Mouse (Mus musculus) lung, adult 2 months (tissue): ENCODE measurements around the gene Tmem141. TPM values are rescaled to one million over a fixed set of nuclear protein-coding genes. Genes with fewer than 3 reads are reported as not detected.

ENCODE experiments used
- DNase-seq: peaks from one replicate; pipeline ENCODE4 v3.0.0; 2022
- H3K4me1 ChIP-seq: fragments of 200-500 bp; 2 replicates; pipeline ENCODE4 v1.6.1; 2011; ENCODE audit warnings: low read length; ENCODE audit not compliant: control insufficient read depth, insufficient read depth
- H3K4me3 ChIP-seq: fragments of 200-500 bp; replicated peaks from 2 replicates; pipeline ENCODE3; 2011; ENCODE audit warnings: low read depth, mild to moderate bottlenecking, control low read depth, low read length; ENCODE audit errors: extremely low read depth
- CTCF ChIP-seq: fragments of 200-500 bp; IDR thresholded peaks from 2 replicates; pipeline ENCODE4 v1.5.1; 2011; ENCODE audit warnings: mild to moderate bottlenecking, low read length, control low read depth; ENCODE audit not compliant: insufficient read depth
- POLR2A ChIP-seq: fragments of 200-500 bp; IDR thresholded peaks from 2 replicates; pipeline ENCODE4 v1.6.1; 2011; ENCODE audit warnings: low read depth, mild to moderate bottlenecking, control low read depth, low read length, borderline replicate concordance; ENCODE audit errors: extremely low read depth
- WGBS: fragments of 180-500 bp; shearing (Covaris S2); methylation state at CpG from one replicate; pipeline ENCODE4 v1.1.7; 2018; 5-methylcytosine and 5-hydroxymethylcytosine counted together
- polyA plus RNA-seq: library from polyadenylated mRNA; depleted of rRNA; stranded (reverse); fragments of >200 nt; gene quantifications from 2 replicates; pipeline ENCODE4 v1.2.3, GENCODE M21; 2012; rRNA removed

Tmem141 gene
- polyA plus RNA-seq, result 15.0 and 17.0 TPM in 2 replicates

- H3K4me1 ChIP-seq, result no peaks in the 10 kb centered on the region
- H3K4me3 ChIP-seq, result peak within 1 kb of the TSS; percentile 76
- peak; percentile 57; the same call in 1 of the 2 replicates for TF ChIP-seq POLR2A
- TF ChIP-seq CTCF, result peak; percentile 65
- peak; percentile 85 for DNase-seq
- WGBS, result 6% methylated on average over 34 of the region's 34 CpGs
These were observed at the start of gene Tmem141 for GRCm38 (mm10) chr2:25621229-25622200. TSS of gene Tmem141 (minus strand) at chr2:25622005.

GRCm38 (mm10) chr2:25666516-25666915, 44.7 kb upstream of the Tmem141 start:
- WGBS, result 48% methylated on average over 1 of the region's 1 CpGs
- TF ChIP-seq CTCF (no peak), POLR2A (no peak)
- Histone ChIP-seq H3K4me3 (no peak overlapping the region), H3K4me1 (no peaks in the 10 kb centered on the region)
- no peak for DNase-seq

GRCm38 (mm10) chr2:25664125-25664524, 42.3 kb upstream of the Tmem141 start:
- DNase-seq, result no peak
- TF ChIP-seq POLR2A, result no peak
- no peak for TF ChIP-seq CTCF
- WGBS, result 81% methylated on average over 5 of the region's 5 CpGs
- H3K4me3 ChIP-seq, result no peak overlapping the region
- H3K4me1 ChIP-seq, result no peaks in the 10 kb centered on the region

GRCm38 (mm10) chr2:25663511-25663910, 41.7 kb upstream of the Tmem141 start:
- peak; percentile 31 for DNase-seq
- WGBS, result 50% methylated on average over 1 of the region's 1 CpGs
- Histone ChIP-seq H3K4me3 (no peak overlapping the region), H3K4me1 (no peaks in the 10 kb centered on the region)
- TF ChIP-seq CTCF (peak; percentile 73), POLR2A (no peak)

GRCm38 (mm10) chr2:25661245-25661970, 39.6 kb upstream of the Tmem141 start:
- TF ChIP-seq POLR2A (no peak), CTCF (no peak)
- Histone ChIP-seq H3K4me3 (no peak overlapping the region), H3K4me1 (no peaks in the 10 kb centered on the region)
- DNase-seq, result no peak
- WGBS, result 77% methylated on average over 6 of the region's 6 CpGs

- Histone ChIP-seq H3K4me1 (no peaks in the 10 kb centered on the region), H3K4me3 (no peak overlapping the region)
- WGBS, result 75% methylated on average over 8 of the region's 8 CpGs
- TF ChIP-seq CTCF, result no peak
- TF ChIP-seq POLR2A, result no peak
- no peak for DNase-seq
These were observed 38.5 kb upstream of the Tmem141 start for GRCm38 (mm10) chr2:25660279-25660678.

- no peak for TF ChIP-seq POLR2A
- Histone ChIP-seq H3K4me1 (no peaks in the 10 kb centered on the region), H3K4me3 (no peak within 1 kb of the TSS)
- DNase-seq, result no peak
These were observed 35.8 kb upstream of the Tmem141 start, which contains the start of gene Lcn5 for GRCm38 (mm10) chr2:25657652-25658051. TSS of gene Lcn5 (plus strand) at chr2:25657952.

- no peak overlapping the region for H3K4me3 ChIP-seq
- no peaks in the 10 kb centered on the region for H3K4me1 ChIP-seq
- TF ChIP-seq CTCF, result no peak
- no peak for TF ChIP-seq POLR2A
- 73% methylated on average over 4 of the region's 4 CpGs for WGBS
- no peak for DNase-seq
These were observed 35.4 kb upstream of the Tmem141 start for GRCm38 (mm10) chr2:25657246-25657645.

- 74% methylated on average over 4 of the region's 4 CpGs for WGBS
These were observed 34.9 kb upstream of the Tmem141 start for GRCm38 (mm10) chr2:25656691-25657090.

GRCm38 (mm10) chr2:25654502-25654901, 32.7 kb upstream of the Tmem141 start:
- TF ChIP-seq POLR2A (no peak), CTCF (no peak)
- Histone ChIP-seq H3K4me3 (no peak overlapping the region), H3K4me1 (no peaks in the 10 kb centered on the region)
- DNase-seq, result no peak
- WGBS, result 41% methylated on average over 1 of the region's 1 CpGs

More at GRCm38 (mm10) chr2:25656691-25657090, 34.9 kb upstream of the Tmem141 start:
- TF ChIP-seq CTCF (no peak), POLR2A (no peak)
- Histone ChIP-seq H3K4me3 (no peak overlapping the region), H3K4me1 (no peaks in the 10 kb centered on the region)
- DNase-seq, result no peak
